Mouse (Mus musculus): ENCODE measurements around the gene Uri1. TPM values are rescaled to one million over a fixed set of nuclear protein-coding genes. Genes with fewer than 3 reads are reported as not detected.

The Uri1 gene
- polyA plus RNA-seq, 1 experiment, result 7.1 TPM

GRCm38 (mm10) chr7:38029083-38029482, 5.7 kb upstream of the Uri1 start:
- no peak for DNase-seq
- Histone ChIP-seq H3K36me3 (ENCODE audit: control insufficient read depth, insufficient read depth, low read length) (no peaks in the 10 kb centered on the region), H3K4me1 (ENCODE audit: control insufficient read depth, insufficient read depth, low read length) (no peaks in the 10 kb centered on the region), H3K27me3 (replicated peaks; ENCODE audit: control insufficient read depth, insufficient read depth, low read length) (no peaks in the 10 kb centered on the region), H3K27ac (ENCODE audit: insufficient read depth, low read depth, low read length) (no peak overlapping the region), H3K4me3 (ENCODE audit: insufficient read depth, low read depth, low read length) (no peak overlapping the region)
- TF ChIP-seq POLR2A (IDR thresholded peaks at IDR 0.05; ENCODE audit: low read depth, low read length), result no peak
- no peak for TF ChIP-seq CTCF (conservative IDR thresholded peaks at IDR 0.05; ENCODE audit: insufficient read depth, insufficient read length, low read depth, low read length)
- 61% methylated on average over 5 of the region's 5 CpGs for WGBS

GRCm38 (mm10) chr7:38027940-38028600, 4.7 kb upstream of the Uri1 start:
- no peak for TF ChIP-seq POLR2A (IDR thresholded peaks at IDR 0.05; ENCODE audit: low read depth, low read length)
- no peaks in the 10 kb centered on the region for H3K36me3 ChIP-seq (ENCODE audit: control insufficient read depth, insufficient read depth, low read length)
- no peak for DNase-seq
- 81% methylated on average over 7 of the region's 7 CpGs for WGBS
- H3K4me3 ChIP-seq (ENCODE audit: insufficient read depth, low read depth, low read length), result no peak overlapping the region
- no peaks in the 10 kb centered on the region for H3K4me1 ChIP-seq (ENCODE audit: control insufficient read depth, insufficient read depth, low read length)
- H3K27ac ChIP-seq (ENCODE audit: insufficient read depth, low read depth, low read length), result no peak overlapping the region
- no peaks in the 10 kb centered on the region for H3K27me3 ChIP-seq (replicated peaks; ENCODE audit: control insufficient read depth, insufficient read depth, low read length)

GRCm38 (mm10) chr7:38024839-38025238, 1.5 kb upstream of the Uri1 start:
- Histone ChIP-seq H3K4me3 (ENCODE audit: insufficient read depth, low read depth, low read length) (no peak overlapping the region), H3K27me3 (replicated peaks; ENCODE audit: control insufficient read depth, insufficient read depth, low read length) (no peaks in the 10 kb centered on the region), H3K27ac (ENCODE audit: insufficient read depth, low read depth, low read length) (no peak overlapping the region), H3K36me3 (ENCODE audit: control insufficient read depth, insufficient read depth, low read length) (no peaks in the 10 kb centered on the region), H3K4me1 (ENCODE audit: control insufficient read depth, insufficient read depth, low read length) (no peaks in the 10 kb centered on the region)
- 71% methylated on average over 4 of the region's 4 CpGs for WGBS
- no peak for DNase-seq
- TF ChIP-seq CTCF (conservative IDR thresholded peaks at IDR 0.05; ENCODE audit: insufficient read depth, insufficient read length, low read depth, low read length), result no peak
- TF ChIP-seq POLR2A (IDR thresholded peaks at IDR 0.05; ENCODE audit: low read depth, low read length), result no peak

DNA sequence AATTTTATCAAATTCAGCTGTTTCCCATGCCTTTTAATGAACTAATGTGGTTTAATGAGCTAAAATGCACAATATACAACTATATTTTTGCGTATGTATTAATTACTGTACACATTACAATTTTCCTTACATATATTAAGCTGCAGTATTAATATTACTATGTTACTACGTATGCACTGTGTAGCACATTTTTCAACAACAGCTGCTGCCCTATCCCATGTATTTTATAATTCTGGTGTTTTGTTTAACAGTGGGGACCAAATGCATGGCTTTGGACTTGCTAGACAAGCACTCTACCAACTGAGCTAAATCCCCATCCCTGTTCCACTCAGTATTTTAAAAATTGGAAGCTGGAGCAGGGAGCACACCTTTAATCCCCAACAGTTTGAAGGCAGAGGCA, 3.6 kb downstream of the Uri1 start:
- TF ChIP-seq CTCF (conservative IDR thresholded peaks at IDR 0.05; ENCODE audit: insufficient read depth, insufficient read length, low read depth, low read length) (no peak), POLR2A (IDR thresholded peaks at IDR 0.05; ENCODE audit: low read depth, low read length) (no peak)
- Histone ChIP-seq H3K36me3 (ENCODE audit: control insufficient read depth, insufficient read depth, low read length) (no peaks in the 10 kb centered on the region), H3K27ac (ENCODE audit: insufficient read depth, low read depth, low read length) (no peak overlapping the region), H3K4me1 (ENCODE audit: control insufficient read depth, insufficient read depth, low read length) (peaks cover 3% of the 10 kb centered on the region; the same call in 1 of the 2 replicates), H3K27me3 (replicated peaks; ENCODE audit: control insufficient read depth, insufficient read depth, low read length) (no peaks in the 10 kb centered on the region), H3K4me3 (ENCODE audit: insufficient read depth, low read depth, low read length) (peak overlapping the region; percentile 67)
- 39% methylated on average over 2 of the region's 2 CpGs for WGBS
- DNase-seq, result no peak

DNA sequence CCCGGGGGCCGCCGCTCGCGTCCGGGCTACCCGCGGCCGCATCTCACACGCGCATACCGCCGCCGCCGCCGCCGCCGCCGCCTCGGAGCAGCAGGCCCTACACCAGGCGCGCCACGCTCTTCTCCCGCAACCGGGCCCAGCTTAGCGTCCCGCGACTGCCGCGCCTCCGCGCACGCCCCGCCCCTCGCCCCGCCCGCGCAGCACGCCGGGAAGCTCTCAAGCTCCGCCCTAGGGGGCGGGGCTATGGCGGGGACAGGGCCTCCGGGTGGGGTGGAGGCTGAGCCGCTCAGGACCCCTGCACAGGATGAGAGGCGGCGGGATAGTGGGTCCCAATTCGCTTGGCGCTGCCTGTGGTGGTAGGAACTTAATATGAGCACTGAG, 4.0 kb downstream of the Uri1 start:
- Histone ChIP-seq H3K36me3 (ENCODE audit: control insufficient read depth, insufficient read depth, low read length) (no peaks in the 10 kb centered on the region), H3K27ac (ENCODE audit: insufficient read depth, low read depth, low read length) (peak overlapping the region; percentile 44), H3K4me3 (ENCODE audit: insufficient read depth, low read depth, low read length) (peak overlapping the region; percentile 67), H3K4me1 (ENCODE audit: control insufficient read depth, insufficient read depth, low read length) (peaks cover 3% of the 10 kb centered on the region; the same call in 1 of the 2 replicates), H3K27me3 (replicated peaks; ENCODE audit: control insufficient read depth, insufficient read depth, low read length) (no peaks in the 10 kb centered on the region)
- DNase-seq, result peak; percentile 94
- under 1% methylated on average over 49 of the region's 49 CpGs for WGBS
- no peak for TF ChIP-seq POLR2A (IDR thresholded peaks at IDR 0.05; ENCODE audit: low read depth, low read length)
- no peak for TF ChIP-seq CTCF (conservative IDR thresholded peaks at IDR 0.05; ENCODE audit: insufficient read depth, insufficient read length, low read depth, low read length)

- Histone ChIP-seq H3K27me3 (replicated peaks; ENCODE audit: control insufficient read depth, insufficient read depth, low read length) (no peaks in the 10 kb centered on the region), H3K27ac (ENCODE audit: insufficient read depth, low read depth, low read length) (peak overlapping the region; percentile 44), H3K4me1 (ENCODE audit: control insufficient read depth, insufficient read depth, low read length) (peaks cover 3% of the 10 kb centered on the region; the same call in 1 of the 2 replicates), H3K4me3 (ENCODE audit: insufficient read depth, low read depth, low read length) (peak overlapping the region; percentile 67), H3K36me3 (ENCODE audit: control insufficient read depth, insufficient read depth, low read length) (no peaks in the 10 kb centered on the region)
- no peak for TF ChIP-seq CTCF (conservative IDR thresholded peaks at IDR 0.05; ENCODE audit: insufficient read depth, insufficient read length, low read depth, low read length)
- no peak for TF ChIP-seq POLR2A (IDR thresholded peaks at IDR 0.05; ENCODE audit: low read depth, low read length)
- DNase-seq, result peak; percentile 87
- under 1% methylated on average over 67 of the region's 67 CpGs for WGBS
These were observed 4.7 kb downstream of the Uri1 start for GRCm38 (mm10) chr7:38018416-38019368.

DNA sequence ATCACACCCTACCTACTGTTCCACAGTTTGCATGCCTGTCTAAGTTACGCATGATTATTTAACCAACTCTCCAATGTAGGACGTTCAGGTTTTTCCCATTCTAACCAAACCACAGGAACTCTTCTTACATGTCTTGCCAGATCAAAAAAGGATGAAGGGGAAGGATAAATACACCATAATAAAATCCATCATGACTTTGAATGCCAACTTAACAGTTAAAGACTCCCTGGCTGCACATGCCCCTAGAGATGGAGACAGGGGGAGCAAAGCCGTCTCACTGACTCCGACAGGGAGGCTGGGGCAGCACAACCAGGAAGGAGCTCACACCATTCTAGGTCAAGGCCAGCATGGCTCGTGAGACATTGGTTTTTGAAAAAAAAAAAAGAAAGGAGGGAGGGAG, 8.0 kb downstream of the Uri1 start:
- DNase-seq, result no peak
- TF ChIP-seq POLR2A (IDR thresholded peaks at IDR 0.05; ENCODE audit: low read depth, low read length) (no peak), CTCF (conservative IDR thresholded peaks at IDR 0.05; ENCODE audit: insufficient read depth, insufficient read length, low read depth, low read length) (no peak)
- H3K27ac ChIP-seq (ENCODE audit: insufficient read depth, low read depth, low read length), result no peak overlapping the region
- 55% methylated on average over 5 of the region's 5 CpGs for WGBS
- H3K27me3 ChIP-seq (replicated peaks; ENCODE audit: control insufficient read depth, insufficient read depth, low read length), result no peaks in the 10 kb centered on the region
- H3K4me3 ChIP-seq (ENCODE audit: insufficient read depth, low read depth, low read length), result no peak overlapping the region
- H3K36me3 ChIP-seq (ENCODE audit: control insufficient read depth, insufficient read depth, low read length), result no peaks in the 10 kb centered on the region
- H3K4me1 ChIP-seq (ENCODE audit: control insufficient read depth, insufficient read depth, low read length), result peaks cover 3% of the 10 kb centered on the region; the same call in 1 of the 2 replicates

Measured in kidney, adult 2 months (tissue).